Mouse (Mus musculus) embryonic facial prominence, embryonic 14.5 days (tissue): ENCODE measurements around the gene Gstm6. TPM values are rescaled to one million over a fixed set of nuclear protein-coding genes. Genes with fewer than 3 reads are reported as not detected.
"Not testable (repeated sequence)": the region's sequence is repeated elsewhere in the genome, so short reads cannot be mapped to it uniquely, and the experiment has no call there.

Experiments used
- ATAC-seq: fragments of 200-750 bp; cut with Nextera tagmentation; 2 replicates; pipeline ENCODE4 v1.8.0; 2017; ENCODE audit warnings: low read depth, moderate number of reproducible peaks, moderate TSS enrichment
- DNase-seq: peaks from one replicate; pipeline ENCODE4 v3.0.0-alpha.2; 2015; ENCODE audit warnings: low spot score
- H3K27ac ChIP-seq: fragments of 300-500 bp; sonication (generic); replicated peaks from 2 replicates; pipeline ENCODE4 v1.5.1; 2014; ENCODE audit warnings: low read depth, mild to moderate bottlenecking, low read length, moderate library complexity
- H3K27me3 ChIP-seq: fragments of 300-500 bp; sonication (generic); replicated peaks from 2 replicates; pipeline ENCODE4 v1.6.1; 2014; ENCODE audit warnings: low read length; ENCODE audit not compliant: control insufficient read depth, insufficient read depth
- H3K36me3 ChIP-seq: fragments of 300-500 bp; sonication (generic); 2 replicates; pipeline ENCODE4 v1.6.1; 2014; ENCODE audit warnings: low read length, mixed read lengths; ENCODE audit not compliant: control insufficient read depth, insufficient read depth
- H3K4me1 ChIP-seq: fragments of 300-500 bp; sonication (generic); 2 replicates; pipeline ENCODE4 v1.6.1; 2014; ENCODE audit warnings: antibody characterized with exemption, low read length; ENCODE audit not compliant: control insufficient read depth, insufficient read depth
- H3K4me2 ChIP-seq: fragments of 300-500 bp; sonication (generic); 2 replicates; pipeline ENCODE4 v1.6.1; 2014; ENCODE audit warnings: low read depth, mild to moderate bottlenecking, low read length, moderate library complexity, mixed read lengths
- H3K4me3 ChIP-seq: fragments of 300-500 bp; sonication (generic); 2 replicates; pipeline ENCODE4 v1.5.1; 2014; ENCODE audit warnings: low read depth, mild to moderate bottlenecking, low read length
- H3K9ac ChIP-seq: fragments of 300-500 bp; sonication (generic); 2 replicates; pipeline ENCODE4 v1.6.1; 2014; ENCODE audit warnings: low read depth, mild to moderate bottlenecking, low read length, moderate library complexity, mixed read lengths
- H3K9me3 ChIP-seq: fragments of 300-500 bp; sonication (generic); 2 replicates; pipeline ENCODE4 v1.6.1; 2016; ENCODE audit warnings: low read length; ENCODE audit not compliant: control insufficient read depth
- WGBS: fragments of 180-500 bp; shearing (Covaris S2); extraction: QIAGEN DNeasy Blood & Tissue Kit; methylation state at CpG from one replicate; pipeline ENCODE4 v1.1.7; 2014; 5-methylcytosine and 5-hydroxymethylcytosine counted together
- polyA plus RNA-seq: library from polyadenylated mRNA; unstranded; fragments of >200 nt; fragmentation: Nextera tagmentation; extraction: Ambion mirVana; gene quantifications from 2 replicates; pipeline ENCODE4 v1.2.1, GENCODE M21; 2014

Gstm6 gene
- polyA plus RNA-seq, 1 experiment from 2014 or later = 7.5 TPM

DNA sequence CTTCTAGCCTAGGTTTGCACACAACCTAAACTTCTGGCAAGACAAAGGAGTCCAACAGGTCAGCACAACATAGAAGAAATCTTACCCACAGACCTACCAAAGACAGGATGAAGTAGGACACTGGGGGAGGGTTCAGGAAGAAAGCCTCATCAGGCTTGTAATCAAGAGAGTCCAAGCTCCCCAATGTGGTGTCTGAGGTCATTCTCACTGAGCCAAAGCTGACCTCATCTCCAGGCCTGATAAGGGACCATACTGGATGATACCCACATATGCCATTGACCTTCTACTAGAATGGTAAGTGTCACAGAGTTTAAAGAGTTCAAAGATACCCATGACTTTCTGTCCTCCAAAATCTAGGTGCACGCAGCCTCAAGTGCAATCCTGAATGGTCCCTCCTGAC lies 30.7 kb upstream of the Gstm6 start:
- Histone ChIP-seq H3K9ac (no peak overlapping the region), H3K27me3 (no peaks in the 10 kb centered on the region), H3K9me3 (no peaks in the 10 kb centered on the region), H3K4me2 (no peak overlapping the region), H3K4me3 (no peak overlapping the region), H3K4me1 (no peaks in the 10 kb centered on the region), H3K36me3 (no peaks in the 10 kb centered on the region), H3K27ac (no peak overlapping the region)
- DNase-seq = no peak
- ATAC-seq = no peak
- 82% methylated on average over 1 of the region's 1 CpGs for WGBS

DNA sequence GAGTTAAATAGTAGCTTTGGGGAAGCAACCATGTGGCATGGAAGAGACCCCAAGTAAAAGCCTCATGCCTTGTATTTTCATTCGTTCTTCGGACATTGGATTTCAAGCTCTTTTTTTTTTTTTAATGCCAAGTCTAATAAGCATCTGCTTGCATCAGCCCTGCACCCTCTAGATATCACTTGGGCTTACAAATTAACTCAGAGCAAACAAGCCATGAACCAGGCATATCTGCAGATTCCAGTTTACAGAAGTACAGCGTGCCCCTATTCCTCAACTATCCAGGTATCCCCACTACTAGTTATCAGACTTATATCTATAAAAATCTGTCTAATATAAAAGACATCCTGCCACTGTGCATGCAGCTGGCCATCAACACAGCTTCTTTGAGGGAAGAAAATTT lies 28.5 kb upstream of the Gstm6 start:
- H3K9me3 ChIP-seq = no peaks in the 10 kb centered on the region
- no peak for DNase-seq
- H3K4me3 ChIP-seq = no peak overlapping the region
- H3K9ac ChIP-seq = no peak overlapping the region
- no peaks in the 10 kb centered on the region for H3K27me3 ChIP-seq
- ATAC-seq = no peak
- no peaks in the 10 kb centered on the region for H3K36me3 ChIP-seq
- no peak overlapping the region for H3K27ac ChIP-seq
- H3K4me1 ChIP-seq = no peaks in the 10 kb centered on the region
- WGBS = 87% methylated on average over 3 of the region's 3 CpGs
- no peak overlapping the region for H3K4me2 ChIP-seq

- not testable (repeated sequence) for DNase-seq, H3K9ac ChIP-seq, H3K4me2 ChIP-seq, H3K36me3 ChIP-seq, H3K4me3 ChIP-seq, H3K27ac ChIP-seq, H3K4me1 ChIP-seq, H3K27me3 ChIP-seq, H3K9me3 ChIP-seq, ATAC-seq
- WGBS = 52% methylated on average over 3 of the region's 3 CpGs
Observed at GRCm38 (mm10) chr3:107971101-107971500, 27.6 kb upstream of the Gstm6 start.

GRCm38 (mm10) chr3:107968724-107969395 lies 25.3 kb upstream of the Gstm6 start, which contains the start of gene Gstm3:
Gene Gstm3 (minus strand): TSS chr3:107969283.
- 60% methylated on average over 13 of the region's 13 CpGs for WGBS
- no peaks in the 10 kb centered on the region for H3K27me3 ChIP-seq
- no peaks in the 10 kb centered on the region for H3K9me3 ChIP-seq
- no peak within 1 kb of the TSS for H3K27ac ChIP-seq
- ATAC-seq (no peak), DNase-seq (no peak)
- no peak within 1 kb of the TSS for H3K4me2 ChIP-seq
- no peaks in the 10 kb centered on the region for H3K4me1 ChIP-seq
- no peaks in the 10 kb centered on the region for H3K36me3 ChIP-seq
- no peak within 1 kb of the TSS for H3K4me3 ChIP-seq
- no peak within 1 kb of the TSS for H3K9ac ChIP-seq

GRCm38 (mm10) chr3:107966631-107967030 lies 23.1 kb upstream of the Gstm6 start:
- Histone ChIP-seq H3K4me1 (no peaks in the 10 kb centered on the region), H3K9ac (no peak overlapping the region), H3K4me2 (no peak overlapping the region), H3K9me3 (no peaks in the 10 kb centered on the region), H3K36me3 (no peaks in the 10 kb centered on the region), H3K27ac (no peak overlapping the region), H3K4me3 (no peak overlapping the region), H3K27me3 (no peaks in the 10 kb centered on the region)
- whole genome bisulfite sequencing = 94% methylated on average over 5 of the region's 5 CpGs
- DNase-seq (no peak), ATAC-seq (no peak)

DNA sequence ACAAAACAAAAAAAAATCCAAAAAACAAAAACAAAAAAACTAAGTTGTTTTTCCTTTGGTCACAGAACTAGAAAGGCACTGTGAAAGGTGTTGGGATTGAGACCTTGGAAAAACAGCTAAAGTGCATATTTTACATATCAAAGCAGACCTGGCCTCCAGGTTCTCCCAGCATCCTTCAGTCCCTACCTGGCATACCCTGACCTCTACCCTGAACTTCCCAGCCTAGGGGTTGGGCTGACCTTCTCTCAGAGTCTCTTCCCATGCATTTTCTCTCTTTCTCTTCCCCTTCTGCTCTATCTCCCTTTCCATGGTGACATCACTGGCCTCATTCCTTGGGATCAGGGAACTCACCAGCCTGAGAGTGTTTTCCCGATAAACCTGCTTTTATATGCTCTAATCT lies 22.0 kb upstream of the Gstm6 start:
- WGBS = 64% methylated on average over 1 of the region's 1 CpGs
- no peak overlapping the region for H3K4me2 ChIP-seq
- H3K9me3 ChIP-seq = no peaks in the 10 kb centered on the region
- H3K4me3 ChIP-seq = no peak overlapping the region
- H3K27me3 ChIP-seq = no peaks in the 10 kb centered on the region
- no peak overlapping the region for H3K27ac ChIP-seq
- DNase-seq (no peak), ATAC-seq (no peak)
- no peaks in the 10 kb centered on the region for H3K36me3 ChIP-seq
- no peaks in the 10 kb centered on the region for H3K4me1 ChIP-seq
- H3K9ac ChIP-seq = no peak overlapping the region

DNA sequence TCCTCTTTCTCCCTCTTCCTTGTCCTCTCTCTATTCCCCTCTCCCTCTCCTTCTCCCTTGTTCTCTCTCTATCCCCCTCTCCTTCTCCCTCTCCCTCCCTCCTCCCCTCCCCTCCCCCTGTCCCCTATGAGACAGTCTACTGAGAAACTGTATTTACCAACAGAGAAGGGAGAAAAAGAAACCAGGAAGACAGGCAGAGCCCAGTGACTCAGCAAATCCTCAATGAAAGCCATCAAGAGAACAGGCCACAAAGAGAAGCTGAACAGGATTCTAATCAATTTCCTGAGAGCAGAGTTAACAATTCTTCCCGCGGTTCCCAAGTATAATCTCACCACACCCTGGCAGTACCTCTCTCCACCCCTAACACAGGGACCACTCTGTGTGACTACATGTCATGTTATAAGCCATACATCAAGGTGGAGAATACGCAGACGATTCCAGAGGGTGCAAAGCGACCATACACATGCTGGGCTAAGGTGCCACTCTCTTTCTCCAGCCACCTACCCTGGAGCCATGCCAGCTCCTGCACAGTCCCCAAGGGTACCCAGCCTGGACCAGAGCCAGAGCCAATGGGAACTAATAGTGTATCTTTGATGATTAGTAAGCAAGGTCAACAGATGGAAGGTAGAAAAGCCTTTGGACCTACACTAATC lies 21.2 kb upstream of the Gstm6 start:
- no peak; the same call in 1 of the 2 replicates for ATAC-seq
- H3K9ac ChIP-seq = no peak overlapping the region
- H3K36me3 ChIP-seq = no peaks in the 10 kb centered on the region
- no peak overlapping the region for H3K4me2 ChIP-seq
- H3K9me3 ChIP-seq = no peaks in the 10 kb centered on the region
- no peak overlapping the region for H3K4me3 ChIP-seq
- no peak overlapping the region for H3K27ac ChIP-seq
- 63% methylated on average over 5 of the region's 5 CpGs for WGBS
- no peaks in the 10 kb centered on the region for H3K27me3 ChIP-seq
- H3K4me1 ChIP-seq = no peaks in the 10 kb centered on the region
- no peak for DNase-seq

GRCm38 (mm10) chr3:107964026-107964425 lies 20.5 kb upstream of the Gstm6 start:
- Histone ChIP-seq H3K27ac (no peak overlapping the region), H3K9ac (no peak overlapping the region), H3K36me3 (no peaks in the 10 kb centered on the region), H3K4me2 (no peak overlapping the region), H3K9me3 (no peaks in the 10 kb centered on the region), H3K4me1 (no peaks in the 10 kb centered on the region), H3K4me3 (no peak overlapping the region), H3K27me3 (no peaks in the 10 kb centered on the region)
- ATAC-seq (no peak), DNase-seq (no peak)
- 76% methylated on average over 4 of the region's 4 CpGs for WGBS

- not testable (repeated sequence) for H3K36me3 ChIP-seq, H3K9me3 ChIP-seq, ATAC-seq, DNase-seq, H3K27ac ChIP-seq, H3K27me3 ChIP-seq, H3K9ac ChIP-seq, H3K4me1 ChIP-seq, H3K4me3 ChIP-seq, H3K4me2 ChIP-seq
- 87% methylated on average over 9 of the region's 9 CpGs for WGBS
Observed at GRCm38 (mm10) chr3:107955260-107955659, 11.7 kb upstream of the Gstm6 start.
